Mouse (Mus musculus): ENCODE measurements around the gene Mad2l2. TPM values are rescaled to one million over a fixed set of nuclear protein-coding genes. Genes with fewer than 3 reads are reported as not detected.

Gene Mad2l2
- polyA plus RNA-seq, 1 experiment = 332 TPM

GRCm38 (mm10) chr4:148192707-148193245, 62.6 kb downstream of the Mad2l2 start:
- Histone ChIP-seq H3K4me1 (ENCODE audit: control insufficient read depth, insufficient read depth, low read length) (peaks cover 5% of the 10 kb centered on the region; the same call in 1 of the 2 replicates), H3K4me3 (ENCODE audit: control insufficient read depth, low read depth, low read length) (peak overlapping the region; percentile 25), H3K27ac (ENCODE audit: control insufficient read depth, insufficient read depth, low read depth, low read length) (no peak overlapping the region)

GRCm38 (mm10) chr4:148194400-148194799, 64.2 kb downstream of the Mad2l2 start:
- H3K27me3 ChIP-seq (ENCODE audit: control insufficient read depth, insufficient read depth, low read length) = no peaks in the 10 kb centered on the region
- no peak overlapping the region for H3K27ac ChIP-seq (ENCODE audit: control insufficient read depth, insufficient read depth, low read depth, low read length)
- H3K36me3 ChIP-seq (ENCODE audit: control insufficient read depth, insufficient read depth, low read length) = no peaks in the 10 kb centered on the region
- no peak overlapping the region for H3K4me3 ChIP-seq (ENCODE audit: control insufficient read depth, low read depth, low read length)
- H3K4me1 ChIP-seq (ENCODE audit: control insufficient read depth, insufficient read depth, low read length) = peaks cover 5% of the 10 kb centered on the region; the same call in 1 of the 2 replicates
- no peak for TF ChIP-seq CTCF (IDR thresholded peaks at IDR 0.05; ENCODE audit: control insufficient read depth, insufficient read depth, insufficient replicate concordance, low read depth, low read length)
- TF ChIP-seq POLR2A (IDR thresholded peaks at IDR 0.05; ENCODE audit: control insufficient read depth, low read depth, low read length) = no peak

More at GRCm38 (mm10) chr4:148192707-148193245, 62.6 kb downstream of the Mad2l2 start:
- TF ChIP-seq CTCF (IDR thresholded peaks at IDR 0.05; ENCODE audit: control insufficient read depth, insufficient read depth, insufficient replicate concordance, low read depth, low read length) = no peak
- TF ChIP-seq POLR2A (IDR thresholded peaks at IDR 0.05; ENCODE audit: control insufficient read depth, low read depth, low read length) = no peak
- no peaks in the 10 kb centered on the region for H3K27me3 ChIP-seq (ENCODE audit: control insufficient read depth, insufficient read depth, low read length)
- H3K36me3 ChIP-seq (ENCODE audit: control insufficient read depth, insufficient read depth, low read length) = no peaks in the 10 kb centered on the region

Other genes starting within 250 kb of the Mad2l2 start
- 142 and 153 TPM in 2 replicates for gene Mfn2, start 225.7 kb upstream of the Mad2l2 start, polyA plus RNA-seq (2012; rRNA removed)
- gene Plod1, start 193.6 kb upstream of the Mad2l2 start, polyA plus RNA-seq (2012; rRNA removed) = 7.2 and 8.8 TPM in 2 replicates
- gene 2510039O18Rik, start 189.5 kb upstream of the Mad2l2 start, polyA plus RNA-seq (2012; rRNA removed) = 35.5 and 38.1 TPM in 2 replicates
- gene Nppb, start 144.6 kb upstream of the Mad2l2 start, polyA plus RNA-seq (2012; rRNA removed) = not detected in 2 replicates
- gene Nppa, start 129.7 kb upstream of the Mad2l2 start, polyA plus RNA-seq (2012; rRNA removed) = not detected in 2 replicates
- gene Clcn6, start 91.6 kb upstream of the Mad2l2 start, polyA plus RNA-seq (2012; rRNA removed) = 9.8 and 12.7 TPM in 2 replicates
- 31.8 and 34.7 TPM in 2 replicates for gene Mthfr, start 91.3 kb upstream of the Mad2l2 start, polyA plus RNA-seq (2012; rRNA removed)
- 45.2 and 45.4 TPM in 2 replicates for gene Agtrap, start 42.4 kb upstream of the Mad2l2 start, polyA plus RNA-seq (2012; rRNA removed)
- 0.24 and 0.32 TPM in 2 replicates for gene Draxin, start 314 bp downstream of the Mad2l2 start, polyA plus RNA-seq (2012; rRNA removed)
- gene Fbxo6, start 21.8 kb downstream of the Mad2l2 start, polyA plus RNA-seq (2012; rRNA removed) = 41.3 and 41.9 TPM in 2 replicates
- gene Fbxo44, start 30.1 kb downstream of the Mad2l2 start, polyA plus RNA-seq (2012; rRNA removed) = 191 and 200 TPM in 2 replicates
- gene Fbxo2, start 30.2 kb downstream of the Mad2l2 start, polyA plus RNA-seq (2012; rRNA removed) = 41.2 and 42.8 TPM in 2 replicates
- 0.63 and 2.5 TPM in 2 replicates for gene Disp3, start 157.6 kb downstream of the Mad2l2 start, polyA plus RNA-seq (2012; rRNA removed)

All from testis, adult 2 months (tissue).